Mouse (Mus musculus) cerebellum, adult 2 months (tissue): ENCODE data around the gene Rab17. TPM values are rescaled to one million over a fixed set of nuclear protein-coding genes. Genes with fewer than 3 reads are reported as not detected.

Experiments
- DNase-seq, 2 experiments: peaks; one replicate each; pipeline ENCODE4 v3.0.0; 2021
- H3K27ac ChIP-seq: fragments of 200-500 bp; 2 replicates; pipeline ENCODE4 v1.5.1; 2012; ENCODE audit warnings: low read length, control low read depth, inconsistent platforms; ENCODE audit not compliant: insufficient read depth
- H3K27me3 ChIP-seq: fragments of 200-500 bp; 2 replicates; pipeline ENCODE4 v1.6.1; 2012; ENCODE audit warnings: inconsistent platforms, mild to moderate bottlenecking, low read length, moderate library complexity; ENCODE audit not compliant: control insufficient read depth, insufficient read depth
- H3K4me1 ChIP-seq: fragments of 200-500 bp; 2 replicates; pipeline ENCODE4 v1.6.1; 2011; ENCODE audit warnings: low read length; ENCODE audit not compliant: control insufficient read depth, insufficient read depth
- H3K4me3 ChIP-seq: fragments of 200-500 bp; replicated peaks from 2 replicates; pipeline ENCODE3; 2011; ENCODE audit warnings: mild to moderate bottlenecking, low read depth, low read length, control low read depth; ENCODE audit not compliant: insufficient read depth
- CTCF ChIP-seq: fragments of 200-500 bp; IDR thresholded peaks from 2 replicates; pipeline ENCODE4 v1.5.1; 2011; ENCODE audit warnings: low read depth, mild to moderate bottlenecking, control low read depth, low read length, moderate library complexity, borderline replicate concordance; ENCODE audit not compliant: insufficient read depth
- POLR2A ChIP-seq: fragments of 200-500 bp; IDR thresholded peaks from 2 replicates; pipeline ENCODE4 v1.6.1; 2011; ENCODE audit warnings: low read length, control low read depth, borderline replicate concordance; ENCODE audit not compliant: insufficient read depth
- WGBS: fragments of 180-500 bp; shearing (Covaris S2); methylation state at CpG from one replicate; pipeline ENCODE4 v1.1.7; 2018; 5-methylcytosine and 5-hydroxymethylcytosine counted together
- polyA plus RNA-seq: library from polyadenylated mRNA; depleted of rRNA; stranded (reverse); fragments of >200 nt; gene quantifications from 2 replicates; pipeline ENCODE4 v1.2.3, GENCODE M21; 2012

The Rab17 gene
- polyA plus RNA-seq, 1 experiment = not detected

DNA sequence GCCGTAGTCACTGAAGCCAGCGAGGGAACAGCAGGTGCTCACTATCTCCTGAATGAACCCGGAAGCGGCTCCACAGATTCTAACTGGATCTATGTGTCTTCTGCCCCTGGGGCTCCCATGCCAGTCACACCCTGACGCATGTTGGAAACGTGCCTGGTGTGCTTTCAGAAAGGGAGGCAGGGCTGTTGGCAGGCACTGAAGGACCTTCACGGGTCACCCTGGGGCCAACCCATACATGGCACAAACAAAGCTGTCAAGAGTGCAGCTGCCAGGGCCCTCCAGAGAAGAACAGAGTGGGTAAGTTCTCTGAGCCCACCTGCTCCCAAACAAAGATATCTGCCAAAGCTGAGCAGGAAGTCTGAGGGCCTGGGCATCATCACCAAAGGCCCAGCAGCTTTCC, 1.9 kb downstream of the Rab17 start:
- TF ChIP-seq CTCF (no peak), POLR2A (no peak)
- Histone ChIP-seq H3K4me3 (no peak overlapping the region), H3K4me1 (no peaks in the 10 kb centered on the region; the same call in 1 of the 2 replicates), H3K27me3 (no peaks in the 10 kb centered on the region), H3K27ac (no peak overlapping the region)
- WGBS = 16% methylated on average over 7 of the region's 7 CpGs
- no peak for DNase-seq

GRCm38 (mm10) chr1:90962994-90963393, 6.5 kb downstream of the Rab17 start:
- Histone ChIP-seq H3K4me3 (no peak overlapping the region), H3K27ac (no peak overlapping the region), H3K4me1 (no peaks in the 10 kb centered on the region; the same call in 1 of the 2 replicates), H3K27me3 (no peaks in the 10 kb centered on the region)
- WGBS = 26% methylated on average over 3 of the region's 3 CpGs
- TF ChIP-seq CTCF (no peak), POLR2A (no peak)
- no peak for DNase-seq

GRCm38 (mm10) chr1:90962526-90962925, 6.9 kb downstream of the Rab17 start:
- H3K4me1 ChIP-seq = no peaks in the 10 kb centered on the region; the same call in 1 of the 2 replicates
- H3K27ac ChIP-seq = no peak overlapping the region
- TF ChIP-seq CTCF = no peak
- no peak for TF ChIP-seq POLR2A
- H3K4me3 ChIP-seq = no peak overlapping the region
- H3K27me3 ChIP-seq = no peaks in the 10 kb centered on the region
- WGBS = 62% methylated on average over 4 of the region's 4 CpGs
- no peak for DNase-seq

- TF ChIP-seq POLR2A (no peak), CTCF (peak; percentile 81)
- peak; percentile 47 to 61 for DNase-seq
- H3K4me1 ChIP-seq = no peaks in the 10 kb centered on the region
- H3K4me3 ChIP-seq = no peak overlapping the region
- WGBS = 35% methylated on average over 7 of the region's 7 CpGs
- H3K27ac ChIP-seq = no peak overlapping the region
- H3K27me3 ChIP-seq = no peaks in the 10 kb centered on the region
Observed at GRCm38 (mm10) chr1:90956245-90957096, 13.0 kb downstream of the Rab17 start.

- H3K4me3 ChIP-seq = no peak overlapping the region
- TF ChIP-seq POLR2A = no peak
- no peak for TF ChIP-seq CTCF
- no peak for DNase-seq
- H3K27me3 ChIP-seq = no peaks in the 10 kb centered on the region
- H3K27ac ChIP-seq = no peak overlapping the region
- no peaks in the 10 kb centered on the region for H3K4me1 ChIP-seq
- 7% methylated on average over 11 of the region's 11 CpGs for WGBS
Observed at GRCm38 (mm10) chr1:90953688-90954087, 15.8 kb downstream of the Rab17 start.

- Histone ChIP-seq H3K4me1 (no peaks in the 10 kb centered on the region), H3K4me3 (no peak within 1 kb of the TSS), H3K27ac (no peak within 1 kb of the TSS), H3K27me3 (no peaks in the 10 kb centered on the region)
- TF ChIP-seq CTCF (no peak), POLR2A (no peak)
- DNase-seq = no peak
- WGBS = 44% methylated on average over 8 of the region's 8 CpGs
Observed at GRCm38 (mm10) chr1:90952808-90953207, 16.7 kb downstream of the Rab17 start, which contains the start of gene Prlh. Prlh (plus strand) TSS chr1:90953108.

- 78% methylated on average over 7 of the region's 7 CpGs for WGBS
- TF ChIP-seq CTCF (no peak), POLR2A (no peak)
- no peak overlapping the region for H3K27ac ChIP-seq
Observed at GRCm38 (mm10) chr1:90951670-90952069, 17.8 kb downstream of the Rab17 start.

DNA sequence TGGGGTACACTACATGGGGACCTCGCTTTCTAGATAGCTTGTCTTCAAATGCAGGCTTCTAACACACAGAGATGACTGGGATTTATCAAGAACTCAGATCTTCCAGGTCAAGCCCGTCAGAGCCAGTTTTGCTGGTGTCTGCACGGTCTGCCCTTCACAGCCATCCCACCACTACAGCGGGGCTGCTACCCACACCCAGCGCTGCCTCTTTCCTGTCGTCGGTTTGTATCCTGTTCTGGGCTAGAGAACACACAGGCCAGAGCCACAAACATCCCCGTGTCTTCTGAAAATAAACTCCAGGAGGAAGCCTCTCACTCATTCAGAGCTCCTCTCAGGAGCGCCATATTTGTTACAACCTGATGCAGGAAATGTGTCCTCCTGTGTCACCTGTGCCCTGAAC, 20.2 kb downstream of the Rab17 start:
- H3K4me3 ChIP-seq = no peak overlapping the region
- 82% methylated on average over 9 of the region's 9 CpGs for WGBS
- no peak for DNase-seq
- H3K4me1 ChIP-seq = no peaks in the 10 kb centered on the region
- H3K27ac ChIP-seq = no peak overlapping the region
- peaks cover 2% of the 10 kb centered on the region; the same call in 1 of the 2 replicates for H3K27me3 ChIP-seq
- no peak for TF ChIP-seq POLR2A

More at GRCm38 (mm10) chr1:90951670-90952069, 17.8 kb downstream of the Rab17 start:
- H3K4me3 ChIP-seq = no peak overlapping the region
- H3K4me1 ChIP-seq = no peaks in the 10 kb centered on the region
- H3K27me3 ChIP-seq = no peaks in the 10 kb centered on the region
- no peak for DNase-seq
